Mouse (Mus musculus) megakaryocyte progenitor cell, adult 5-6 weeks (primary cell): ENCODE results near the gene Morc2a. TPM values are rescaled to one million over a fixed set of nuclear protein-coding genes. Genes with fewer than 3 reads are reported as not detected.

ENCODE experiments used
- ATAC-seq: replicated peaks from 2 replicates; pipeline ENCODE4 v1.8.0; 2016; ENCODE audit warnings: mild to moderate bottlenecking, moderate TSS enrichment, inconsistent platforms; ENCODE audit not compliant: poor library complexity
- total RNA-seq, 2 experiments: library from RNA; stranded (forward) in 1 of 2; stranded (reverse) in 1 of 2; fragments of 157-497, 149-512 nt in 1 of 2; fragments of 200-1000 nt in 1 of 2; gene quantifications; 2 replicates each; pipeline versions ENCODE4 v1.2.3 to v1.2.4; 2015 to 2017

Morc2a gene
- total RNA-seq, 2 experiments from 2014 or later, result 26.4 to 29.6 TPM

DNA sequence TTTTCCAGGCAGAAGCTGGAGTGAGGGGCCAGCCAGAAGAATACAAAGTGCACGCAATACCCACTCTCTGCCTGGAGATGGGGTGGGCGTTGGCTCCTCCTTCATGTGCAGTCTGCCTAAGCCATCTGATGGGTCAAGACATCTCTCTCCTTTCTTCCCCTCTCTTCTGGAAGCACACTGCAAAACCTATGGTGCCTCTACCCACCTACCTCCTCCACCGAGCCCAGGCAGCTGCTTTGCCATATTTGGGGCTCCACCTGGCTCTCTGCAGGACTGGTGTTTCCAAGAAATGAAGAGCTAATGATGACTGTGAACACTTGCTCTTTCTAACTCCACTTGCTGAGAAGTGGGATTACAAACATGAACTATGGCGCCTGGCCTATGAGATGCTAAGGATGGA is 82.5 kb downstream of the Morc2a start:
- no peak for ATAC-seq

DNA sequence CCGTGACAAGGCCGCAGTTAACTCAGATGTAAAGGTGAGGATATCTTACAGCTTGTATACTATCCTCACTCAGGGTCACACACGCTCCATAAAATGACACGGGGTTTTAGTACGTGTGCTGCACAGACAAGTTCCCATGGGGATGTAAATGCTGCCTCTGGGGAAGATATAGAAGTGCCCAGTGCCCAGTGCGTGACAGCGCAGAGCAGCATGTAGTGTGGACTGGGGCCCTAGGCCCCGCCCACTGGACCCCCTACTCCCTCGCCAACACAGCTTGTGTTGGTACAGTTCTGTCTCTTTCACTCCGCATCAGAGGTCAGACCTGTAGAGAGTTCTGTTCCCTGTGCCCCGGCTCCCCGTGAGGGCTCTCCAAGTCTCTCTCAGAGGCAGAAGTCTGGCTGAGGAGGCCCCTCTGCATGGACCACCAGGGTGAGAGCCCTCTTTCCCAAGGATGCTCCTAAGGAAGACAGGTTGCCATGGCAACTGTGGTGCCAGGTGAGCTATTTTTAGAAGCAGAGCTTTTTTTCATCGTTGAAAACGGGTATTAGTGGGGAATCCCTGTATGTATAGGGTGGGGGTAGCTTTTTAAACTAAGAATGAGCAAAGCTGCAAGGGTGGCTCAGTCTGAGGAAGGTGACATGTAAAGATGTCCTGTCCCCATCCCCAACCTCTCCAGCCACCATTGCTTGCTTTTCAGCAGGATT is 85.1 kb downstream of the Morc2a start:
- no peak for ATAC-seq

DNA sequence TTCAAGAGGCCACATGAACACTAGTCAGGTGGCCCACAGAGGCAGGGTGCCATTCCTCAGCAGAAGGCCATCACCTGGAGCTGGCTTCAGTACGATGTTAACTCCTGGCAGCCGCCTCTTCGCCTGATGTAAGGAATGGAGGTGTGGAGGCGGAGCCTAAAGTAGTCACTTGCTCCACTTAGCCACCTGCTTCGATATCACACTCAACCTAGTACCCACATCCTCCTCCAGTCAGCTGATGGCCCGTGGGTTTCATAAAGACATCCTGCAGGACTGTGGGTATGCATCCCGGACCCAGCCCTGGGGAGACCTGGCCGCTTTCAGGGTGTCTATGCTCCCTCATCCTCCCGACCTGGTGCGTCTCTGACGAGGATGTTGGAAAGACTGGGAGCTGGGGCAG is 86.7 kb downstream of the Morc2a start:
- ATAC-seq, result no peak

DNA sequence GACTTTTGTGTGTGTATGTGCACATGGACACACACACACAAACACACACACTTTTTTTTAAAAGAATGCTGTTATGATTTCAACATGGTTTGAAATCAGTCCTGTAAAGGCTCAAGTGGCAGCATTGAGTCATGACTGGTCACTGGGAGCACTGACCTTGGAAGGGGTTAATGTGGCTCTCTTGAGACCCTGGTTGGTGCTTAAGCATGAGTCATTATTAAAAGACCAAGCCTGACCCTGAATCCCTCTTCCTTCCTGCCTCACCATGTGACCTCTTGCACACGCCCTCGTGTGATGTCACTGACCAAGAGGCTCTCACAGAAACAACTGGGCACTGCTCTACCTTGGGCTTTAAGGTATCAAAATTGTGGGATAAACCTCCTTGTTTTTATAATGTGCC is 89.8 kb downstream of the Morc2a start:
- ATAC-seq, result no peak

Other genes with a start within 250 kb of the Morc2a start
- gene Limk2, start 240.0 kb upstream of the Morc2a start, total RNA-seq (2015), result 16.9 and 17.0 TPM in 2 replicates
- gene Limk2, start 240.0 kb upstream of the Morc2a start, total RNA-seq (2017), result 20.1 and 30.0 TPM in 2 replicates
- gene Rnf185, start 196.8 kb upstream of the Morc2a start, total RNA-seq (2015), result 16.3 and 17.6 TPM in 2 replicates
- 8.8 and 15.3 TPM in 2 replicates for gene Rnf185, start 196.8 kb upstream of the Morc2a start, total RNA-seq (2017)
- not detected in 2 replicates for gene Pla2g3, start 160.9 kb upstream of the Morc2a start, total RNA-seq (2015)
- 0.10 TPM in 1 of 2 replicates, not detected in the other for gene Pla2g3, start 160.9 kb upstream of the Morc2a start, total RNA-seq (2017)
- 1.3 and 1.5 TPM in 2 replicates for gene Inpp5j, start 144.4 kb upstream of the Morc2a start, total RNA-seq (2015)
- gene Inpp5j, start 144.4 kb upstream of the Morc2a start, total RNA-seq (2017), result 0.17 and 0.21 TPM in 2 replicates
- gene Selenom, start 134.5 kb upstream of the Morc2a start, total RNA-seq (2015), result 17.8 and 17.9 TPM in 2 replicates
- gene Selenom, start 134.5 kb upstream of the Morc2a start, total RNA-seq (2017), result 11.8 and 23.4 TPM in 2 replicates
- 11.7 and 12.5 TPM in 2 replicates for gene Smtn, start 108.6 kb upstream of the Morc2a start, total RNA-seq (2015)
- gene Smtn, start 108.6 kb upstream of the Morc2a start, total RNA-seq (2017), result 7.1 and 8.9 TPM in 2 replicates
- not detected in 2 replicates for gene Osbp2, start 214.7 kb downstream of the Morc2a start, total RNA-seq (2015)
- not detected in 2 replicates for gene Osbp2, start 214.7 kb downstream of the Morc2a start, total RNA-seq (2017)
- gene 4921536K21Rik, start 245.9 kb downstream of the Morc2a start, total RNA-seq (2015), result not detected in 2 replicates
- gene 4921536K21Rik, start 245.9 kb downstream of the Morc2a start, total RNA-seq (2017), result not detected in 2 replicates
- gene Dusp18, start 246.0 kb downstream of the Morc2a start, total RNA-seq (2015), result 0.78 and 1.2 TPM in 2 replicates
- 0.17 and 0.51 TPM in 2 replicates for gene Dusp18, start 246.0 kb downstream of the Morc2a start, total RNA-seq (2017)